Mouse (Mus musculus) heart, adult 2 months (tissue): Measurements from ENCODE around the gene Arhgef28. TPM values are rescaled to one million over a fixed set of nuclear protein-coding genes. Genes with fewer than 3 reads are reported as not detected.

Experiments
- DNase-seq, 2 experiments: peaks; one replicate each; pipeline ENCODE4 v3.0.0; 2021
- H3K27ac ChIP-seq: fragments of 200-600 bp; 2 replicates; pipeline ENCODE4 v1.8.1; 2022
- H3K27me3 ChIP-seq: fragments of 200-500 bp; 2 replicates; pipeline ENCODE4 v1.6.1; 2012; ENCODE audit warnings: mild to moderate bottlenecking, low read length, inconsistent platforms, mixed read lengths; ENCODE audit not compliant: control insufficient read depth, insufficient read depth
- H3K36me3 ChIP-seq: fragments of 200-500 bp; 2 replicates; pipeline ENCODE4 v1.6.1; 2012; ENCODE audit warnings: low read length, inconsistent platforms; ENCODE audit not compliant: control insufficient read depth, insufficient read depth
- H3K4me1 ChIP-seq: fragments of 200-500 bp; 2 replicates; pipeline ENCODE4 v1.6.1; 2011; ENCODE audit warnings: low read length; ENCODE audit not compliant: control insufficient read depth, insufficient read depth
- H3K4me3 ChIP-seq: fragments of 200-600 bp; 2 replicates; pipeline ENCODE4 v1.8.1; 2022
- H3K79me2 ChIP-seq: fragments of 200-500 bp; replicated peaks from 2 replicates; pipeline ENCODE4 v1.6.1; 2012; ENCODE audit warnings: mild to moderate bottlenecking, inconsistent platforms, low read length, moderate library complexity, mixed read lengths; ENCODE audit not compliant: control insufficient read depth, insufficient read depth
- H3K9ac ChIP-seq: fragments of 200-500 bp; 2 replicates; pipeline ENCODE4 v1.6.1; 2012; ENCODE audit warnings: low read depth, mild to moderate bottlenecking, control low read depth, inconsistent platforms, low read length, mixed read lengths
- CTCF ChIP-seq: fragments of 200-600 bp; IDR thresholded peaks from 2 replicates; pipeline ENCODE4 v1.8.1; 2022; ENCODE audit warnings: antibody characterized with exemption, mild to moderate bottlenecking, moderate library complexity
- EP300 ChIP-seq: fragments of 200-500 bp; IDR thresholded peaks from 2 replicates; pipeline ENCODE4 v1.6.1; 2011; ENCODE audit warnings: low read depth, low read length, control low read depth; ENCODE audit not compliant: insufficient read depth
- POLR2A ChIP-seq: fragments of 200-500 bp; IDR thresholded peaks from 2 replicates; pipeline ENCODE4 v1.6.1; 2011; ENCODE audit warnings: mild to moderate bottlenecking, low read depth, low read length, control low read depth; ENCODE audit not compliant: insufficient read depth
- WGBS: fragments of 180-500 bp; shearing (Covaris S2); methylation state at CpG from one replicate; pipeline ENCODE4 v1.1.7; 2018; 5-methylcytosine and 5-hydroxymethylcytosine counted together
- intact Hi-C: fragments of 180-260 bp; cut with DNase I; formaldehyde crosslinking; loops from one replicate; pipeline ENCODE4 v1.15.1; 2025
- polyA plus RNA-seq: library from polyadenylated mRNA; depleted of rRNA; stranded (reverse); fragments of >200 nt; gene quantifications from 2 replicates; pipeline ENCODE4 v1.2.3, GENCODE M21; 2012
- total RNA-seq, 2 experiments: library from RNA; stranded (reverse); gene quantifications; 2 replicates each; pipeline ENCODE4 v1.2.3; 2021

Gene Arhgef28
- total and polyA plus RNA-seq, 3 experiments, result 2.4 to 5.2 (median 4.6) TPM

DNA sequence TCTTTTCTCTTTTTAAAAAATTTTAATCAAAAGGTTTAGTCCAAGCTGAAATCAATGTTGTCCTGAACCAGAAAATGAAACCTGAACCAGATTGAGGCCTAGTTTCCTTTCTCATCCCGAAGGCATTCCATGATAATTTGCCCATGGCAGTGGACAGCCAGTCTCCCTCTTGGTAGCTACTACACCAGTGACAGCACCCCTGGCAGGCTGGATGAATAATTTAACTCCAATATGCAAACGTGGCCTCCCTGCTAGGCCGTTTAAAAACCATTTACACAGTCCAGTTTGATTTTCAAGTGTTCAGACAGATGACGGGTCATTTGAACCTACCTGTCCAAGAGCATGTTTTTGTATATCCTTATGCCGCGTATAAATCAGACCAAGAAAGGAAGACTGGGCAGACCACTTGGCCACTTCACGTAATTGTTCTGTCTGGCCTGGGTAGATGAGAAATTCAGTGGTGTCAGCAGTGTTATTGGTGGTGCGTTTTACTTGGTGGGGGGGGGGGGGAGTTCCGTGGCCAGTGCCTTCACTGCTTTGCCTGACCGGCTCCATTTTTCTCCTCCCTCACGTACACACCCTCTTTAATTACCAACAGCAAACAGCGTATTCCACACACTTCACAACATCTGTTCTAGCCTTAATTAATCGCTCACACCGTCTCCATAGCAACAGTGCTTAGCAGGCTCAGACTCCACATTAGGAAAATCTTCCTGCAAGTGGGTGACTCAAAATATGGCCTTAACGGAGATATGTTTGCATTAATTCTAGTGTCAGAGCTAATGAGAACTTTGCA lies 314.0 kb downstream of the Arhgef28 start:
- no peak overlapping the region for H3K4me3 ChIP-seq
- H3K4me1 ChIP-seq, result no peaks in the 10 kb centered on the region
- no peaks in the 10 kb centered on the region for H3K36me3 ChIP-seq
- H3K27ac ChIP-seq, result no peak overlapping the region
- no peak overlapping the region for H3K9ac ChIP-seq
- intact Hi-C loops, result no loop called here
- no peak for DNase-seq
- no peaks in the 10 kb centered on the region for H3K27me3 ChIP-seq
- 93% methylated on average over 15 of the region's 15 CpGs for WGBS
- TF ChIP-seq POLR2A (no peak), EP300 (no peak), CTCF (no peak)
- no peaks in the 10 kb centered on the region for H3K79me2 ChIP-seq

DNA sequence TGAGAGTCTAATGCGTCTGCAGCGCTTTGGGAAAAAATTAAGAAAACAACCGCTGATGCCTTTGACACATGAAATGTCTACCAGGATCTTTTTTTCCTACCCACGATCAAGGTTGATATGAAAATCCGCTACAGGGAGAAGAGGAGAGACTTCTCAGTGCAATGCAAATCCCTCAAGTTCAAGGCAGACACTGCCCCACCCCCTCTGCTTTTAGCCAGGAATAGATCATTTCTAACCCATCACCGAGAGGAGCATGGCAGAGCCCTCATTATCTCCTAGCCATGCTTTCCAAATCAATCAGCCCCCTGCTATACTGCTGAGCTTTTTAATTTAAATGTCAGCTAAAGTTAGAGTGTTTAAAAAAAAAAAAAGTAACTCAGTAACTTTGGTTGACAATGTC lies 318.2 kb downstream of the Arhgef28 start:
- intact Hi-C loops, result no loop called here
- no peak for DNase-seq
- Histone ChIP-seq H3K4me3 (no peak overlapping the region), H3K9ac (no peak overlapping the region), H3K27me3 (no peaks in the 10 kb centered on the region), H3K4me1 (no peaks in the 10 kb centered on the region), H3K79me2 (no peaks in the 10 kb centered on the region), H3K36me3 (no peaks in the 10 kb centered on the region), H3K27ac (no peak overlapping the region)
- TF ChIP-seq CTCF (no peak), EP300 (no peak), POLR2A (no peak)
- WGBS, result 88% methylated on average over 6 of the region's 6 CpGs

- Histone ChIP-seq H3K27ac (peak overlapping the region; percentile 9; the same call in 1 of the 2 replicates), H3K27me3 (no peaks in the 10 kb centered on the region), H3K79me2 (no peaks in the 10 kb centered on the region), H3K9ac (no peak overlapping the region), H3K4me3 (no peak overlapping the region), H3K36me3 (no peaks in the 10 kb centered on the region), H3K4me1 (no peaks in the 10 kb centered on the region)
- DNase-seq, result no peak
- 61% methylated on average over 7 of the region's 7 CpGs for WGBS
- TF ChIP-seq EP300 (no peak), POLR2A (no peak), CTCF (no peak)
- intact Hi-C loops, result no loop called here
Observed at GRCm38 (mm10) chr13:97887558-97887957, 318.7 kb downstream of the Arhgef28 start.

GRCm38 (mm10) chr13:97883629-97884028 lies 322.6 kb downstream of the Arhgef28 start:
- 80% methylated on average over 10 of the region's 10 CpGs for WGBS
- DNase-seq, result no peak
- Histone ChIP-seq H3K36me3 (no peaks in the 10 kb centered on the region), H3K4me1 (no peaks in the 10 kb centered on the region), H3K27me3 (no peaks in the 10 kb centered on the region), H3K27ac (no peak overlapping the region), H3K4me3 (no peak overlapping the region), H3K9ac (no peak overlapping the region), H3K79me2 (no peaks in the 10 kb centered on the region)
- intact Hi-C loops, result no loop called here
- TF ChIP-seq CTCF (no peak), EP300 (no peak), POLR2A (no peak)

DNA sequence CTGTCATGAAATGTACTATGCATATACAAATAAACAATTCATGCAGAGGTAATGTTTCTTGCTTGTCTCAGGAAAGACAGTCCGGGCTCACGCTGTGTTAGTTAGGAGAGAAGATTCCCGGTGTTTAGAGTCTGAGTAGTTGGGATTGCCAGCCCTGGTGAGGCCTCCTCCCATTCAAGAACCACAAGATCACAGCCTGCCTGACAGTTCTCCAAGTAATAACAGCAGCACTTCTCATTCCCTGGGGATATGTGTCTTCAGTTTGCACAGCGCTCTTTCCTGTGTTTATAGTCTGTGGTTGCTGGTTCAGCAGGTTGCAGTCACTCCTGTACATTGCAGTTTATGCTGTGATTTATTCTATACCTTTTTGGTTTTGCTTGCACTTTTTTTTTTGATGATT lies 329.8 kb downstream of the Arhgef28 start:
- H3K4me1 ChIP-seq, result no peaks in the 10 kb centered on the region
- H3K79me2 ChIP-seq, result no peaks in the 10 kb centered on the region
- 83% methylated on average over 4 of the region's 4 CpGs for WGBS
- intact Hi-C loops, result no loop called here
- no peak overlapping the region for H3K27ac ChIP-seq
- no peaks in the 10 kb centered on the region for H3K36me3 ChIP-seq
- H3K9ac ChIP-seq, result no peak overlapping the region
- no peaks in the 10 kb centered on the region for H3K27me3 ChIP-seq
- no peak for DNase-seq
- TF ChIP-seq CTCF (no peak), POLR2A (no peak), EP300 (no peak)
- no peak overlapping the region for H3K4me3 ChIP-seq

DNA sequence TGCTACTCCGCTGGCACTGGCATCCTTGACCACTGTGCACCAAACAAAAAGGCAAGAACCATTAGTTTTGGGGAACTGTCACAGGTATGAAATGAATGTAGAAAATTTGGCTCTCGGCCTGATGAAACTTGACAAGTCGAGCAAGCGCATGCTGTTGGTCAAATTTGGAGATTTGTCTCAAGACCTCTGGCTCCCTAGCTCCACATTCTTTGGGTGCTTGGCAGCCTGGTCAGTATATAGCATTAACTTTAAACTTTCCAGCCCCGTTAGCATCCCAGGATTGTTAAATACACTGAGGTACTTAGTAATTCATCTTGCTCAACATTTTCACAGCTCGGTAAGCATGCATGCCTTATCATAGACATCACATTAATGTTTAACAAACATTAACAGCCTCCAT lies 330.2 kb downstream of the Arhgef28 start:
- H3K27me3 ChIP-seq, result no peaks in the 10 kb centered on the region
- intact Hi-C loops, result no loop called here

More for the DNA sequence above, 330.2 kb downstream of the Arhgef28 start:
- no peak for TF ChIP-seq EP300
- no peak for TF ChIP-seq POLR2A
- TF ChIP-seq CTCF, result no peak
- Histone ChIP-seq H3K27ac (no peak overlapping the region), H3K36me3 (no peaks in the 10 kb centered on the region), H3K9ac (no peak overlapping the region), H3K79me2 (no peaks in the 10 kb centered on the region), H3K4me3 (no peak overlapping the region), H3K4me1 (no peaks in the 10 kb centered on the region)
- no peak for DNase-seq
- WGBS, result 83% methylated on average over 6 of the region's 6 CpGs
